Comparison of ENCODE assay signal across 8 mouse cellular contexts in the genomic region with DNA sequence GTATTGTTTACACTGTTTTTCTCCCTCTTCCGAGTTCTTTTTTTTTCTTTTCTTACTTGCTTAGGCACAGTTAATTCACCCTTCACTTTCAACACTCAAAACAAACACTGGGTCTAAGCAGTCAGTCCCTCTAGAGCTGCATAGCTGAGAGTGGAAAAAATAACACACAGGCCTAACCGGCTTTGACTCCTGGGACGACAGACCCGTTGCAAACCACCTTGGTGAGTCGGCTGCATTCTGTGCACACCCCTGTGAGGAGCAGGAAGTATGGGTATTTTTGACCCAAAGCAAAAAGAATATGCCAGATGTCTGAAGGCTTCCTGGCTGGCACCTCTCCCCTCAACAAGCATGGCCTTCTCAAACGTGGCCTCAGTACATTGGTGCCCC.
DNase-seq lines count a peak whose midpoint lies in the region; ATAC-seq and TF ChIP-seq lines count a peak whose summit lies in the region.

No protein-coding gene starts in this region.

- no peak for DNase-seq in liver, embryonic 11.5 days (ENCODE audit: low spot score)
- DNase-seq in forebrain, embryonic 14.5 days (ENCODE audit: low spot score), result no peak
- peak; percentile 92 for DNase-seq in lung, postnatal 0 days (ENCODE audit: low spot score)
- peak; percentile 66 for DNase-seq in thymus, postnatal 25 days
- DNase-seq in ovary, postnatal 10 days (ENCODE audit: low spot score), result no peak
- DNase-seq in MN1 (ENCODE audit: low spot score), result no peak
- DNase-seq in gastrocnemius, postnatal 36 days, result no peak

- H3K4me3 ChIP-seq in liver, embryonic 16.5 days (ENCODE audit: low read depth, low read length), result no peak overlapping the region
- H3K4me3 ChIP-seq in liver, embryonic 11.5 days (ENCODE audit: low read depth, low read length), result no peak overlapping the region
- H3K4me3 ChIP-seq in forebrain, embryonic 14.5 days (ENCODE audit: low read depth, low read length), result no peak overlapping the region
- no peak overlapping the region for H3K4me3 ChIP-seq in lung, postnatal 0 days (ENCODE audit: low read depth, low read length)

- TF ChIP-seq CTCF in lung, postnatal 0 days (IDR thresholded peaks at IDR 0.05), result no peak

- no peak overlapping the region for H3K4me2 ChIP-seq in liver, embryonic 16.5 days (ENCODE audit: low read depth, low read length)
- H3K4me2 ChIP-seq in liver, embryonic 11.5 days, result no peak overlapping the region
- no peak overlapping the region for H3K4me2 ChIP-seq in forebrain, embryonic 14.5 days (ENCODE audit: low read length)
- no peak overlapping the region for H3K4me2 ChIP-seq in lung, postnatal 0 days (replicated peaks; ENCODE audit: low read depth, low read length)

- H3K4me1 ChIP-seq in liver, embryonic 16.5 days (ENCODE audit: control insufficient read depth, low read depth, low read length), result peaks cover 7% of the 10 kb centered on the region
- H3K4me1 ChIP-seq in liver, embryonic 11.5 days (replicated peaks; ENCODE audit: control insufficient read depth, insufficient read depth, low read length), result no peaks in the 10 kb centered on the region; the same call in 1 of the 2 replicates
- peaks cover 11% of the 10 kb centered on the region for H3K4me1 ChIP-seq in forebrain, embryonic 14.5 days (ENCODE audit: control insufficient read depth, insufficient read depth, low read length)
- peaks cover 11% of the 10 kb centered on the region; the same call in 1 of the 2 replicates for H3K4me1 ChIP-seq in lung, postnatal 0 days (ENCODE audit: insufficient read depth, low read depth, low read length)

- 22% methylated on average over 6 of the region's 6 CpGs for WGBS in liver, embryonic 16.5 days (ENCODE audit: insufficient replicate concordance)
- 32% methylated on average over 6 of the region's 6 CpGs for WGBS in liver, embryonic 11.5 days
- 4% methylated on average over 6 of the region's 6 CpGs for WGBS in forebrain, embryonic 14.5 days
- 5% methylated on average over 6 of the region's 6 CpGs for WGBS in lung, postnatal 0 days

- H3K27me3 ChIP-seq in liver, embryonic 16.5 days (ENCODE audit: control insufficient read depth, insufficient read depth, low read depth, low read length), result no peaks in the 10 kb centered on the region
- no peaks in the 10 kb centered on the region for H3K27me3 ChIP-seq in liver, embryonic 11.5 days (replicated peaks; ENCODE audit: control insufficient read depth, insufficient read depth, low read length)
- no peaks in the 10 kb centered on the region for H3K27me3 ChIP-seq in forebrain, embryonic 14.5 days (replicated peaks; ENCODE audit: control insufficient read depth, insufficient read depth, low read length)
- H3K27me3 ChIP-seq in lung, postnatal 0 days (replicated peaks; ENCODE audit: insufficient read depth, low read length), result no peaks in the 10 kb centered on the region

- no peaks in the 10 kb centered on the region for H3K36me3 ChIP-seq in liver, embryonic 16.5 days (ENCODE audit: control insufficient read depth, insufficient read depth)
- H3K36me3 ChIP-seq in liver, embryonic 11.5 days (ENCODE audit: control insufficient read depth, insufficient read depth, low read length), result no peaks in the 10 kb centered on the region
- no peaks in the 10 kb centered on the region for H3K36me3 ChIP-seq in forebrain, embryonic 14.5 days (ENCODE audit: control insufficient read depth, insufficient read depth, low read length)
- no peaks in the 10 kb centered on the region for H3K36me3 ChIP-seq in lung, postnatal 0 days (ENCODE audit: insufficient read depth, low read length)

- no peak for ATAC-seq in liver, embryonic 16.5 days (ENCODE audit: low read depth)
- ATAC-seq in liver, embryonic 11.5 days (replicated peaks; ENCODE audit: low FRiP score), result no peak
- ATAC-seq in forebrain, embryonic 14.5 days, result no peak
- peak; percentile 88 for ATAC-seq in lung, postnatal 0 days

- no peak for TF ChIP-seq EP300 in lung, postnatal 0 days (IDR thresholded peaks at IDR 0.05)

- H3K9ac ChIP-seq in liver, embryonic 16.5 days (ENCODE audit: low read depth, low read length), result no peak overlapping the region
- no peak overlapping the region for H3K9ac ChIP-seq in liver, embryonic 11.5 days (ENCODE audit: low read depth, low read length)
- no peak overlapping the region for H3K9ac ChIP-seq in forebrain, embryonic 14.5 days (ENCODE audit: low read length)
- H3K9ac ChIP-seq in lung, postnatal 0 days (replicated peaks; ENCODE audit: low read depth), result no peak overlapping the region

- H3K27ac ChIP-seq in liver, embryonic 16.5 days (ENCODE audit: low read length), result peak overlapping the region; percentile 21; the same call in 1 of the 2 replicates
- no peak overlapping the region for H3K27ac ChIP-seq in liver, embryonic 11.5 days (ENCODE audit: low read depth, low read length)
- peak overlapping the region; percentile 45; the same call in 1 of the 2 replicates for H3K27ac ChIP-seq in forebrain, embryonic 14.5 days (ENCODE audit: low read depth, low read length)
- H3K27ac ChIP-seq in lung, postnatal 0 days (ENCODE audit: low read length), result peak overlapping the region; percentile 82

- intact Hi-C loops in gastrocnemius, postnatal 36 days (cut with DNase I), result no loop called here

- H3K9me3 ChIP-seq in liver, embryonic 16.5 days (replicated peaks; ENCODE audit: control insufficient read depth, low read length), result no peaks in the 10 kb centered on the region
- no peaks in the 10 kb centered on the region for H3K9me3 ChIP-seq in liver, embryonic 11.5 days (ENCODE audit: control insufficient read depth, low read length)
- H3K9me3 ChIP-seq in forebrain, embryonic 14.5 days (replicated peaks; ENCODE audit: control insufficient read depth, low read length), result no peaks in the 10 kb centered on the region
- no peaks in the 10 kb centered on the region for H3K9me3 ChIP-seq in lung, postnatal 0 days (ENCODE audit: low read length)

Comparison
In these comparisons a context has a peak if more than half of its experiments do, and no peak if none do; other contexts are left out.
1. DNase-seq: peak in lung, postnatal 0 days (single experiment) and thymus, postnatal 25 days (single experiment); none in liver, embryonic 11.5 days (single experiment), forebrain, embryonic 14.5 days (single experiment), ovary, postnatal 10 days (single experiment), MN1 (single experiment) and gastrocnemius, postnatal 36 days (0 of 2).